Mouse (Mus musculus) thymus, adult 2 months (tissue): ENCODE measurements around the gene Dhx33. TPM values are rescaled to one million over a fixed set of nuclear protein-coding genes. Genes with fewer than 3 reads are reported as not detected.

ENCODE experiments used
- DNase-seq: peaks from one replicate; pipeline ENCODE4 v3.0.0; 2021
- H3K27ac ChIP-seq: fragments of 200-500 bp; 2 replicates; pipeline ENCODE4 v1.5.1; 2012; ENCODE audit warnings: low read length, control low read depth; ENCODE audit not compliant: control insufficient read depth, insufficient read depth
- H3K27me3 ChIP-seq: fragments of 200-500 bp; 2 replicates; pipeline ENCODE4 v1.6.1; 2012; ENCODE audit warnings: mild to moderate bottlenecking, low read length, moderate library complexity, mixed read lengths; ENCODE audit not compliant: control insufficient read depth, insufficient read depth
- H3K36me3 ChIP-seq: fragments of 200-500 bp; 2 replicates; pipeline ENCODE4 v1.6.1; 2012; ENCODE audit warnings: mild to moderate bottlenecking, low read length, moderate library complexity; ENCODE audit not compliant: control insufficient read depth, insufficient read depth
- H3K4me1 ChIP-seq: fragments of 200-500 bp; replicated peaks from 2 replicates; pipeline ENCODE4 v1.6.1; 2012; ENCODE audit warnings: low read length; ENCODE audit not compliant: control insufficient read depth, insufficient read depth
- H3K4me3 ChIP-seq: fragments of 200-500 bp; 2 replicates; pipeline ENCODE4 v1.5.1; 2012; ENCODE audit warnings: mild to moderate bottlenecking, low read length, control low read depth, moderate library complexity; ENCODE audit not compliant: control insufficient read depth, insufficient read depth
- CTCF ChIP-seq: fragments of 200-500 bp; IDR thresholded peaks from 2 replicates; pipeline ENCODE4 v1.5.1; 2012; ENCODE audit warnings: mild to moderate bottlenecking, control low read depth, low read length, moderate library complexity, borderline replicate concordance; ENCODE audit not compliant: control insufficient read depth, poor library complexity, insufficient read depth; ENCODE audit errors: extremely low read depth
- POLR2A ChIP-seq: fragments of 200-500 bp; IDR thresholded peaks from 2 replicates; pipeline ENCODE4 v1.6.1; 2012; ENCODE audit warnings: mild to moderate bottlenecking, low read length, control low read depth, moderate library complexity; ENCODE audit not compliant: control insufficient read depth, poor library complexity, insufficient read depth; ENCODE audit errors: extremely low read depth
- WGBS: fragments of 180-500 bp; shearing (Covaris S2); methylation state at CpG from one replicate; pipeline ENCODE4 v1.1.7; 2018; 5-methylcytosine and 5-hydroxymethylcytosine counted together
- polyA plus RNA-seq: library from polyadenylated mRNA; depleted of rRNA; stranded (reverse); fragments of >200 nt; gene quantifications from 2 replicates; pipeline ENCODE4 v1.2.3, GENCODE M21; 2012

Dhx33 gene
- polyA plus RNA-seq, 1 experiment: 28.4 TPM

GRCm38 (mm10) chr11:71029403-71030118 is 25.3 kb upstream of the Dhx33 start:
- no peak overlapping the region for H3K27ac ChIP-seq
- DNase-seq: no peak
- H3K4me1 ChIP-seq: no peaks in the 10 kb centered on the region
- WGBS: 78% methylated on average over 3 of the region's 3 CpGs
- H3K4me3 ChIP-seq: no peak overlapping the region
- H3K27me3 ChIP-seq: no peaks in the 10 kb centered on the region
- peaks cover 38% of the 10 kb centered on the region for H3K36me3 ChIP-seq
- TF ChIP-seq CTCF (no peak), POLR2A (no peak)

GRCm38 (mm10) chr11:71028280-71028679 is 24.0 kb upstream of the Dhx33 start:
- H3K4me3 ChIP-seq: no peak overlapping the region
- H3K27ac ChIP-seq: no peak overlapping the region
- no peaks in the 10 kb centered on the region for H3K27me3 ChIP-seq
- peaks cover 39% of the 10 kb centered on the region for H3K36me3 ChIP-seq
- no peak for TF ChIP-seq CTCF
- no peak for TF ChIP-seq POLR2A
- 90% methylated on average over 3 of the region's 3 CpGs for WGBS
- no peak for DNase-seq
- no peaks in the 10 kb centered on the region for H3K4me1 ChIP-seq

DNA sequence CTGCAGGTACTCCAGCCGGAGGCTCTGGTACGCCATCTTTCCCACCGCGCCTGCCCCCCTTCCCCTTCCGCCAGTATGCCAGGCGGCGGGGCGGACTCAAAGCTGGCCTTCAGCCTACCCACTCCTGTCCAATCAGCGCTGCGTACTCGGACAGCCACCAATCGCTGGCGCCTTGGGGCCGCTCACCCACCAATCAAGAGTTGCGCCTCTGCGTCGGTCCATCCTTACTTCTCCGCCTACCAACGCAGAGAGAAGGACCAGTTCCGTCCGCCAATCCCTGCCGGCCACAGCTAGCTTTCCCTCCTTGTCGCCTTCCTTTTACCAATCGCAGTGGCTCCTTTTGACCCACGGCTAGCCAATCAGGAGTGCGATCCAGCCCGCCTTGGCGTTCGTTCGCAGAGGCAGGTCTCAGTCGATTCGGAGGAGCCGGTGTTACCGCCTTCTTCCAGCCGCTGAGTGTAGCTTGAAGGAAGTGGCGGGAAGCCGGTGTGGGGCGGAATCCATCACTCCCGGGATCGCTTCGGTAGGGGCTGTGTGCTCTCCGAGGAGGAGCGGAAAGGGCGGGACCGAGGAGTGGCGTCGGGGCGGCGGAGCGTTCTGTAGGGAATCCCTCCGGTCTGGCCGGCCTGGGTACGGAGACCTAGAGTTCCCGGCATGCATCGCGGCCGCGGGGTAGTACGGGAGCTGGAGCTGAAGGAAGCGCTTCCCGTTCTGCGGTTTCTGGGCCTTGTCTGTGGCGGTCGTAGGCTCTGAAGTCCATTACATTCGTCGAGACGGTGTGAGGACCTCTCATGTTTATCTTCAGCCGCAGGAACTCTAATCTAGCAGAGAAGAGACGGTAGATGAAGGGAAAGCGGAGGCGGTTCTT is 15.2 kb upstream of the Dhx33 start, which contains the start of the genes Mis12 and Derl2:
TSS of gene Mis12 (plus strand) at position 411 of the 868 bp plus-strand sequence.
TSS of gene Derl2 (minus strand) at position 641 of the 868 bp plus-strand sequence.
- under 1% methylated on average over 70 of the region's 71 CpGs for WGBS
- Histone ChIP-seq H3K36me3 (peaks cover under 1% of the 10 kb centered on the region; the same call in 1 of the 2 replicates), H3K27me3 (no peaks in the 10 kb centered on the region), H3K27ac (peak within 1 kb of the TSS; percentile 58), H3K4me3 (peak within 1 kb of the TSS; percentile 82), H3K4me1 (peaks cover 3% of the 10 kb centered on the region; the same call in 1 of the 2 replicates)
- peak; percentile 98 for DNase-seq
- TF ChIP-seq CTCF (peak; percentile 59; the same call in 1 of the 2 replicates), POLR2A (peak; percentile 63; the same call in 1 of the 2 replicates)

GRCm38 (mm10) chr11:71018416-71019200 is 14.4 kb upstream of the Dhx33 start:
- H3K4me1 ChIP-seq: peaks cover 3% of the 10 kb centered on the region; the same call in 1 of the 2 replicates
- H3K27ac ChIP-seq: peak overlapping the region; percentile 29; the same call in 1 of the 2 replicates
- no peaks in the 10 kb centered on the region for H3K27me3 ChIP-seq
- 8% methylated on average over 28 of the region's 28 CpGs for WGBS
- no peaks in the 10 kb centered on the region for H3K36me3 ChIP-seq
- DNase-seq: no peak
- peak overlapping the region; percentile 82 for H3K4me3 ChIP-seq
- TF ChIP-seq CTCF (no peak), POLR2A (no peak)

DNA sequence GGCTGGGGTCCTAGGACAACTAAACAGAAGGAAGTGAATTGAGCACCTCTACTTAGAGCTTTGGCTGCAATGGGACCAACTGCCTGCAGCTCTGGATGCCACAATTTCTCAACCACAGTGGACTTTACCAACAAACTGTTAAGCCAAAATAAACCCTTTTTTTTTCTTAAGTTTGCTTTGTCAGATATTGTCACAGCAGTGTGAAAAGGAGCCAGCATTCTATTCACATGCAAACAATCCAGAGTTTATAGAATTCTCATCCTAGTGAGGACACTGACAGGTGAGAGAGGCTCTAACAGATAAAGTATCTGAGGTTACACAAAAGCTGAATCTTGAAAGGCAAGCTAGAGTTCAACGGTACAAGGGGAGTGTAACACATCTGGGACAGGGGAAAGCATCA is 12.8 kb upstream of the Dhx33 start:
- Histone ChIP-seq H3K4me1 (peaks cover 3% of the 10 kb centered on the region; the same call in 1 of the 2 replicates), H3K27me3 (no peaks in the 10 kb centered on the region), H3K36me3 (peaks cover 9% of the 10 kb centered on the region), H3K4me3 (no peak overlapping the region), H3K27ac (no peak overlapping the region)
- no peak for DNase-seq
- TF ChIP-seq POLR2A: no peak
- 93% methylated on average over 1 of the region's 1 CpGs for WGBS

- DNase-seq: no peak
- H3K27me3 ChIP-seq: no peaks in the 10 kb centered on the region
- no peaks in the 10 kb centered on the region for H3K4me1 ChIP-seq
- H3K4me3 ChIP-seq: no peak overlapping the region
- H3K36me3 ChIP-seq: peaks cover 32% of the 10 kb centered on the region
- 98% methylated on average over 7 of the region's 7 CpGs for WGBS
- no peak overlapping the region for H3K27ac ChIP-seq
- TF ChIP-seq POLR2A (no peak), CTCF (no peak)
These were observed 8.5 kb upstream of the Dhx33 start for GRCm38 (mm10) chr11:71012743-71013142.
